Mouse (Mus musculus): ENCODE measurements around the gene Yars.

Gene Yars

GRCm38 (mm10) chr4:129189542-129190519, at the start of gene Yars, which contains the start of gene S100pbp:
Yars (plus strand) TSS chr4:129189760.
S100pbp (minus strand) TSS chr4:129189727.
- DNase-seq (ENCODE audit: low spot score in 2 of 2) = peak; percentile 96 to 98

GRCm38 (mm10) chr4:129140808-129141207, 48.8 kb upstream of the Yars start:
- no peak for DNase-seq (ENCODE audit: low spot score in 2 of 2)

GRCm38 (mm10) chr4:129141560-129142438, 47.8 kb upstream of the Yars start:
- DNase-seq (ENCODE audit: low spot score in 2 of 2) = no peak

GRCm38 (mm10) chr4:129142439-129143045, 47.0 kb upstream of the Yars start:
- no peak for DNase-seq (ENCODE audit: low spot score in 2 of 2)

- DNase-seq (ENCODE audit: low spot score in 2 of 2) = no peak
These were observed 46.1 kb upstream of the Yars start for GRCm38 (mm10) chr4:129143509-129143908.

GRCm38 (mm10) chr4:129144401-129145367, 44.9 kb upstream of the Yars start:
- no peak for DNase-seq (ENCODE audit: low spot score in 2 of 2)

- no peak for DNase-seq (ENCODE audit: low spot score in 2 of 2)
These were observed 44.1 kb upstream of the Yars start for GRCm38 (mm10) chr4:129145411-129145810.

GRCm38 (mm10) chr4:129145943-129146342, 43.6 kb upstream of the Yars start:
- no peak for DNase-seq (ENCODE audit: low spot score in 2 of 2)

GRCm38 (mm10) chr4:129146392-129146791, 43.2 kb upstream of the Yars start:
- DNase-seq (ENCODE audit: low spot score in 2 of 2) = no peak

GRCm38 (mm10) chr4:129147552-129148103, 41.9 kb upstream of the Yars start:
- no peak for DNase-seq (ENCODE audit: low spot score in 2 of 2)

- no peak for DNase-seq (ENCODE audit: low spot score in 2 of 2)
These were observed 40.2 kb upstream of the Yars start for GRCm38 (mm10) chr4:129149321-129149720.

GRCm38 (mm10) chr4:129151276-129151811, 38.2 kb upstream of the Yars start:
- no peak for DNase-seq (ENCODE audit: low spot score in 2 of 2)

GRCm38 (mm10) chr4:129157541-129157940, 32.0 kb upstream of the Yars start:
- DNase-seq (ENCODE audit: low spot score in 2 of 2) = no peak

- DNase-seq (ENCODE audit: low spot score in 2 of 2) = no peak
These were observed 31.0 kb upstream of the Yars start for GRCm38 (mm10) chr4:129158549-129158948.

- no peak for DNase-seq (ENCODE audit: low spot score in 2 of 2)
These were observed 28.5 kb upstream of the Yars start for GRCm38 (mm10) chr4:129161076-129161475.

GRCm38 (mm10) chr4:129161581-129162255, 27.8 kb upstream of the Yars start:
- no peak for DNase-seq (ENCODE audit: low spot score in 2 of 2)

- no peak for DNase-seq (ENCODE audit: low spot score in 2 of 2)
These were observed 17.0 kb upstream of the Yars start for GRCm38 (mm10) chr4:129172529-129172928.

GRCm38 (mm10) chr4:129179560-129179959, 10.0 kb upstream of the Yars start:
- no peak for DNase-seq (ENCODE audit: low spot score in 2 of 2)

- DNase-seq (ENCODE audit: low spot score in 2 of 2) = peak; percentile 8 to 13
These were observed 1.4 kb upstream of the Yars start for GRCm38 (mm10) chr4:129188041-129188659.

All from spleen, postnatal 36 days (tissue).